Mouse (Mus musculus): ENCODE measurements around the gene Golm1. TPM values are rescaled to one million over a fixed set of nuclear protein-coding genes. Genes with fewer than 3 reads are reported as not detected.
A peak's percentile ranks its signal among the peaks of the same experiment; 100 is the strongest.

Golm1 gene
- total RNA-seq, 2 experiments from 2014 or later, result 15.5 to 15.9 TPM

- DNase-seq (ENCODE audit: extremely low spot score in 1 of 2, low spot score in 2 of 2), result no peak
- intact Hi-C loops (cut with DNase I), result loop anchor here (5.0 kb wide), 1 partner anchor 47 kb away; no protein-coding TSS in a partner anchor
These were observed 4.3 kb upstream of the Golm1 start for GRCm38 (mm10) chr13:59679908-59680307.

DNA sequence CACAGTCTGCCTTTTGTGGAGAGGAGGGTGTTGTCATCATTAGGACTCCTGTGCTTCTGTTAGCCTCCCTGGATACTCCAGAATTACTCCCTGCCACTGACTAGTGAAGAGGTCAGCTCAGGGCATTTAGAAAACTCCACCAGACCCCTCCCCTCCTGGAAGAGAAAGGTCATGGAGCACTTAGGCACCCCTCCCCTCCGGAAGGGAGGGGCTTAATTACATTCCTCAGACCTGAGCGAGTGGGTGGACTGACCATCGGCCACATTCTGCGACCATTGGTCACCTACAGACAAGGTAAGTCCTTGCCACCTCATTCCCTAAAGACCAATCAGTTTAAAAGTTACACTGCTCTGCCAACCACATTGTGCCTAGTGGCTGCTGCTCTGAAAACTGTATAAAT is 3.7 kb upstream of the Golm1 start:
- DNase-seq (ENCODE audit: extremely low spot score in 1 of 2, low spot score in 2 of 2), result no peak
- intact Hi-C loops (cut with DNase I), result loop anchor here (5.0 kb wide), 1 partner anchor 48 kb away; no protein-coding TSS in a partner anchor

DNA sequence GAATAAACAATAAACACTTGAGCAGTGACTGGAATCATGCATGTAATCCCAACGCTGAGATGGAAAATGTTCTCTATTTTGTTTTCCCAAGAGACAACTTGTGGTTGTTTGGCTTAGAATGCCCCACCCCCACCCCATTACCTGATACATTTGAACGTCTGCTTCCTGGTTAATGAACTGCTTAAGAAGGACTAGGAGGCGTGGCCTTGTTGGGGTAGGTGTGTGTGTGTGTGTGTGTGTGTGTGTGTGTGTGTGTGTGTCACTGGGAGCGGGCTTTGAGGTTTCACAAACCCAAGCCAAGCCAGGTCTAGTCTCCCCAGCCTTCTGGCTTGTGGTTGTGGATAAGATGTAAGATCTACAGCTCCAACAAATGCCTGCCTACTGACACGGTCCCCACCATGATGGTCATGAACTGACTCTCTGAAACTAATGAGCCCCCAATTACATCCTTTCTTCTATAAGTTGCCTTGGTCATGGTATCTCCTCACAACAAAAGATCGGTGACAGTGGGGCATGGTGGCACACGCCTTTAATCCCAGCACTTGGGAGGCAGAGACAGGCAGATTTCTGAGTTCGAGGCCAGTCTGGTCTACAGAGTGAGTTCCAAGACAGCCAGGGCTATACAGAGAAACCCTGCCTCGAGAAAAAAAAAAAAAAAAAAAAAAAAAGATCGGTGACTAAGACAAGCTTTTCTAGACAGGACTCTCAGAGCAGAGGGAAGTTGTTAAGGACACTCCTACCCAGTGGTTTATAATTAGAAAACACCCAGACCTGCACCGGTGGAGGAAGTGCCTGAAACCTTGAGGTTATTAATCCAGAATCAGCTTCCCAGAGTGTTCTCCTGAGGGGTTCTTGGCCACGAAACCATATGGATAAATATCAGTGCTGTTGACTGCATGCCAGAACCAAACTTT is 962 bp upstream of the Golm1 start:
- DNase-seq (ENCODE audit: extremely low spot score in 1 of 2, low spot score in 2 of 2), result no peak
- intact Hi-C loops (cut with DNase I), result loop anchor here (5.0 kb wide), 1 partner anchor 51 kb away; no protein-coding TSS in a partner anchor

GRCm38 (mm10) chr13:59674761-59675150 is 855 bp downstream of the Golm1 start:
- no peak for DNase-seq (ENCODE audit: extremely low spot score in 1 of 2, low spot score in 2 of 2)
- intact Hi-C loops (cut with DNase I), result loop anchor here (5.0 kb wide), 1 partner anchor 53 kb away; no protein-coding TSS in a partner anchor

DNA sequence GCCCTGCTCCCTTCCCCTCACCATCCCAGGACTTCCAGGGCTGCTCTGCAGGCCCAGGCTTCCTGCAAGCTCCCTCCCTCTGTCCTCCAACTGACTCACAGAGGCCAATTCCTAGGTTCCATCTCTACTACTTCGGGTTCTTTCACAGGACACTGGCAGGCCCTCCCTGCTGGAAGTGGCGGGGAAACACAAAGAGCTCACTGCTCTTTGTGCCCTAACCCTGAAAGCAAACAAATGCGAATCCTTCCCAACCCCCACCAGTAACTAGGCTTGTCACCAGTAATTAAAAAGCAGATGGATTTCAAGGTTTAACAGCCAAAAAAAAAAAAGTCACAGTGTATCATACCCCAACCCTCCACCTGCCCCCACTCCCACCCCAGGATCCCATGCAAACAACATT is 1.4 kb downstream of the Golm1 start:
- no peak for DNase-seq (ENCODE audit: extremely low spot score in 1 of 2, low spot score in 2 of 2)
- intact Hi-C loops (cut with DNase I), result no loop called here

- intact Hi-C loops (cut with DNase I), result no loop called here
- no peak for DNase-seq (ENCODE audit: extremely low spot score in 1 of 2, low spot score in 2 of 2)
These were observed 2.0 kb downstream of the Golm1 start for GRCm38 (mm10) chr13:59673597-59673996.

GRCm38 (mm10) chr13:59672248-59672647 is 3.4 kb downstream of the Golm1 start:
- intact Hi-C loops (cut with DNase I), result no loop called here
- DNase-seq (ENCODE audit: extremely low spot score in 1 of 2, low spot score in 2 of 2), result no peak

- no peak for DNase-seq (ENCODE audit: extremely low spot score in 1 of 2, low spot score in 2 of 2)
- intact Hi-C loops (cut with DNase I), result no loop called here
These were observed 4.1 kb downstream of the Golm1 start for GRCm38 (mm10) chr13:59671521-59671920.

- no peak for DNase-seq (ENCODE audit: extremely low spot score in 1 of 2, low spot score in 2 of 2)
- intact Hi-C loops (cut with DNase I), result no loop called here
These were observed 5.7 kb downstream of the Golm1 start for GRCm38 (mm10) chr13:59669946-59670345.

DNA sequence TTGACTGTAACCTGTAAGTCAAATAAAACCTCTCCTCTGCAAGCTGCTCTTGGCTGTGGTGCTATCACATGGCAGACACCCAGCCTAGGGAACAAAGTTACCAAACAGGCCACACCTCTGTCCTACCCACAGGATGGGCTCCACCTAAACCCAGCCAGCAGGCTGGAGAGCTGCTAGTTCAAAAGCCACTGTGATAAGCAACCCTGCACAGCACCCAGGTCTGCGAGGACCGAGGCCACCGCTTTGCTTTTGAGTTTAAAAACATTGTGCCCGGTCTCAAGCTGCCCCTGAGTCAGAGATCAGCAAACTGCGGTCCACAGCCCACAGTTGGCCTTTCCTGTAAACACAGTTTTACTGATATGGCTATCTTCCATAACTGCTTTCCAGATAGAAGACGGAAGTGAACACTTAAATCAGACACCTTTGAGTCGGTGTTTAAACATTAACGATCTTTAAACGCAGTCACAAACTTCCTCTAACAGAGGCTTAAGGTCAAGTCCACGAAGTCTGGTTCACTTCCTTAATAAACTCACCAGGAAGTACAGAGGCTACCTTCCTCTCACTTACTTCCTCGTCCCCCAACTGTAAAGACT is 7.0 kb downstream of the Golm1 start:
- peak in 1 of 2 experiments; percentile 50 for DNase-seq (ENCODE audit: extremely low spot score in 1 of 2, low spot score in 2 of 2)
- intact Hi-C loops (cut with DNase I), result no loop called here

DNA sequence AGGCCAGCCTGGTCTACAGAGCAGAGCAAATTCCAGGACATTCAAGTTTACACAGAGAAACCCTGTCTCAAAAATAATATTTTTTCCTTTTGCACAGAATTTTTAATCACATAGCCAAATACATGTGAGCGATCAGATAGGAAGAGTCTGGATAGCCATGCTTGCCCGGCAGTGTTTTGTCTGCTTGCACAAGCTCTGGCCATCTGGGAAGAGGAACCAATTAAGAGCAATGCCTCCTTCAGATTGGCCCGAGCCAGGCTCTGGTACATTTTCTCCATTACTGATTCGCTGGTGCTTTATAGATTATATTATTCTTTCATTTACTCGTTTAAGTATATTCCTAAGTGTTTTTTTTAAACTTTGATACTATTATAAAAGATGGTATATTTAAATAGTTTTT is 7.8 kb downstream of the Golm1 start:
- DNase-seq (ENCODE audit: extremely low spot score in 1 of 2, low spot score in 2 of 2), result no peak
- intact Hi-C loops (cut with DNase I), result no loop called here

DNA sequence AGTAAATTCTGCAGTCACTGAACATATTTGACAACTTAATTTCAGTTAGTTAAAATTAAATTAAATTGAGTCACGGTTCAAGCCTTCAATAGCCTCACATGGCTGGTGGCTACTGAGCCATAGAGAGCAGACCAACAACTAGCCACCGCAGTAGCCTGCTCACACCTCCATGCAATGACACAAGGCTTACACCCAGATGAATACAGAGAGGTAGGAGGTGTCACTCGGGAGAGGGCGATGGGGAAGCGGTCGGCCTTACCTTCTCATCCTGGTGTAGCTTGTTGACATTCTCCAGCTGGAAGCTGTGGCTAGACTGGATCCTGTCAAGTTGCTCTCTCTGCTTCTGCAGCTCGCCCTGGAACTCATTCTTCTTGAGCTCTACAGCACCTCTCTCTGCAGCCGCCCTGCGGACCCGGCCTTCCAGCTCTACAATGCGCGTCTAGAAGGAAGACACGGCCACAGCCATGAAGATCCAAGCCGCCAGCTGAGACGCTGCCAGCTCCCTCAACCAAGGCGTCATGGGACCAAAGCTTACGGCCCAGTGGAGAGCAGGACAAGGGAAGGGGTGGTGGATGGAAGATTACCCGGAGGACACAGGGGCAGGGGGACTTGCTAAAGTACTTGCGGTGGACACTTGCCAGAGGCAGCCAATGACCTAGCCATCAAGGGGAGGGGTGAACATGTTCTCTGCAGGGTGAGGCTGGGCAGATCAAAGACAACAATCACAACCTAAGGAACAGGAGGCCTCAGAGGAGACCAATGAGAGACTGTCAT is 11.5 kb downstream of the Golm1 start:
- no peak for DNase-seq (ENCODE audit: extremely low spot score in 1 of 2, low spot score in 2 of 2)
- intact Hi-C loops (cut with DNase I), result no loop called here

GRCm38 (mm10) chr13:59661966-59662365 is 13.6 kb downstream of the Golm1 start:
- intact Hi-C loops (cut with DNase I), result no loop called here
- DNase-seq (ENCODE audit: extremely low spot score in 1 of 2, low spot score in 2 of 2), result no peak

- intact Hi-C loops (cut with DNase I), result no loop called here
- no peak for DNase-seq (ENCODE audit: extremely low spot score in 1 of 2, low spot score in 2 of 2)
These were observed 14.2 kb downstream of the Golm1 start for GRCm38 (mm10) chr13:59661387-59661786.

DNA sequence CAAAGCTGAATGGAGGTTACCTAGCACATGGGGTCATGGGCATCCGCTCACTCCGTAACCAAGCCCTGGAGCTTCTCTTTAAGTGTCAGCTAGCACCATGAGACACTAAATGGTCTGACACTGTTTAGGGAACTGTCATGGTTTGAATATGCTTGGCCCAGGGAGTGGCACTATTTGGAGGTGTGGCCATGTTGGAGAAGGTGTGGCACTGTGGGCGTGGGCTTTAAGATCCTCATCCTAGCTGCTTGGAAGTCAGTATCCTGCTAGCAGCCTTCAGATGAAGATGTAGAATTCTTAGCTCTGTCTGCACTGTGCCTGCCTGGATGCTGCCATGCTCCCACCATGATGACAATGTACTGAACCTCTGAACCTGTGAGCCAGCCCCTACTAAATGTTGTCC is 15.2 kb downstream of the Golm1 start:
- intact Hi-C loops (cut with DNase I), result no loop called here

DNA sequence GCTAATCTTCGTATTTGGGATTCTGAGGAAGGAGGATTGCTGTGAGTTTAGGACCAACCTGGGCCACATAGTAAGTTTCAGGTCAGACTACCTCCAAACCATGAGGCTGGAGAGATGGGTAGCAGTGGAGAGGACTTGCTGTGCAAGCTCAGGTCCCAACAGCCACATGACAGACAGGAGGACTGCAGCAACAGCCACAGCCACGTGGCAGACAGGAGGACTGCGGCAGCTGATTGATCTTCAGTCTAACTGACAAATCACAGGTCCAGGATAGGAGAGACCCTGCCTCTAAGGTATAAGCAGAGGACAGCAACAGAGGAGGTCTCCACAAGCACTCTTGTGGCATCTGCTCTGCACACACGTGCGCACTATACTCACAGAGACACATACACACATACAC is 17.8 kb downstream of the Golm1 start:
- intact Hi-C loops (cut with DNase I), result no loop called here
- DNase-seq (ENCODE audit: extremely low spot score in 1 of 2, low spot score in 2 of 2), result no peak

More for the DNA sequence above, 15.2 kb downstream of the Golm1 start:
- DNase-seq (ENCODE audit: extremely low spot score in 1 of 2, low spot score in 2 of 2), result no peak

GRCm38 (mm10) chr13:59656975-59657388 is 18.6 kb downstream of the Golm1 start:
- intact Hi-C loops (cut with DNase I), result no loop called here
- no peak for DNase-seq (ENCODE audit: extremely low spot score in 1 of 2, low spot score in 2 of 2)

DNA sequence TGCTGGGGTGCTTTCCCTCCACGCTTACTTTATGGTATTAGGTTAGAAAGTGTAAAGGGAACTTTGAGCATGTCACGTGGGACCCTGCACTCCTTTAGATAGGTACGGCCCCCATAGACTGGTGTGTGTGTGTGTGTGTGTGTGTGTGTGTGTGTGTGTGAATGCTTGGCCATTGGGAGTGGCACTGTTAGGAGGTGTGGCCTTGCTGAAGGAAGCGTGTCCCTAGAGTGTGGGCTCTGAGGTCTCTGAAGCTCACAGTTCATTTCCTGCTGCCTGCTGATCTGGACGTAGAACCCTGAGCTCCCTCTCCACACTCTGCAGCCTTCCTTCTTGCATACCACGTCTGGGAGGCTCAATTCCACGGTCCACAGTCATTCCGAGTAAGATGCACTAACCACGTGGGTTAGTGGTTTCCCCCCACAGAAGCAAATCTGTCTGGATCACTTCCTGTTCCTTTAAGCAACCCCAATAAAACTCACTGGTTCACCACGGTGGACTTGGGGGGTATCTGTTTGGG is 19.2 kb downstream of the Golm1 start:
- intact Hi-C loops (cut with DNase I), result no loop called here
- DNase-seq (ENCODE audit: extremely low spot score in 1 of 2, low spot score in 2 of 2), result no peak

- intact Hi-C loops (cut with DNase I), result no loop called here
- DNase-seq (ENCODE audit: extremely low spot score in 1 of 2, low spot score in 2 of 2), result no peak
These were observed 19.8 kb downstream of the Golm1 start for GRCm38 (mm10) chr13:59655718-59656315.
